Mouse (Mus musculus) liver, postnatal 0 days (tissue): ENCODE measurements around the gene Kbtbd13.

Source experiments
- CTCF ChIP-seq: sonication (generic); IDR thresholded peaks from 2 replicates; pipeline ENCODE4 v1.5.1; 2016; ENCODE audit warnings: antibody characterized with exemption, low read depth
- EP300 ChIP-seq: IDR thresholded peaks from 2 replicates; pipeline ENCODE4 v1.6.1; 2016; ENCODE audit warnings: antibody characterized with exemption, low read depth, mild to moderate bottlenecking

DNA sequence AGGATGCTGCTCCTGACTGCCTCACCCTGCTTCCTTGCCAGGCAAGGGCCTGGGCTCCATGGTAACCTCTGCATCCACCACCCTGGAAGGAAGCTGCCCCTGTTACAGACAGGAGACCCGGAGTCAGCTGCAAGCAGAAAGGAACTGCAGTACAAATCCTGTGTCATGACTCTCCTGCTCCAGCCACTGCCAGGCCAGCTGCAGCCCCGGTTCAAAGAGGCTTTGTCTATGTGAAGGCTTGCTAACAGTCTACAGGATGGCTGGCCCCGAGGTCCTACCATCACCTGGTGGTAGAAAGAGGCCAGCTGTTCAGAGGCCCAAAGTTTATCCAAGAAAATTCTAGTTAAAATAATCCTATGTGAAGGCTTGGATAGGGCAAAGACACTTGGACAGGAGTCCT is 19.9 kb upstream of the Kbtbd13 start:
- TF ChIP-seq EP300 (no peak), CTCF (no peak)
